Mouse (Mus musculus) C2C12 (cell line): ENCODE data around the gene N4bp1. TPM values are rescaled to one million over a fixed set of nuclear protein-coding genes. Genes with fewer than 3 reads are reported as not detected.

Experiments
- H3K27me3 ChIP-seq: one replicate; pipeline ENCODE4 v1.6.1; 2011; ENCODE audit not compliant: control insufficient read depth, insufficient read depth, insufficient read length
- H3K36me3 ChIP-seq: one replicate; pipeline ENCODE4 v1.6.1; 2011; ENCODE audit not compliant: control insufficient read depth, insufficient read depth
- H3K4me3 ChIP-seq: one replicate; pipeline ENCODE4 v1.5.1; 2011; ENCODE audit warnings: mild to moderate bottlenecking, control low read depth; ENCODE audit not compliant: poor library complexity, insufficient read depth, severe bottlenecking
- H3K79me2 ChIP-seq: one replicate; pipeline ENCODE4 v1.6.1; 2011; ENCODE audit not compliant: control insufficient read depth, insufficient read depth
- H3K79me3 ChIP-seq: one replicate; pipeline ENCODE4 v1.6.1; 2011; ENCODE audit warnings: low read depth, control low read depth
- H3ac ChIP-seq: one replicate; pipeline ENCODE3; 2011; ENCODE audit warnings: low read depth; ENCODE audit not compliant: control insufficient read depth, insufficient read length
- CEBPB ChIP-seq: IDR thresholded peaks from one replicate; pipeline ENCODE4 v1.6.1; 2011; ENCODE audit warnings: low read depth, mild to moderate bottlenecking, control low read depth, moderate library complexity
- CTCF ChIP-seq: IDR thresholded peaks from one replicate; pipeline ENCODE4 v1.5.1; 2011; ENCODE audit not compliant: control insufficient read depth, insufficient read depth, insufficient read length
- FOSL1 ChIP-seq: IDR thresholded peaks from one replicate; pipeline ENCODE4 v1.8.0; 2011; ENCODE audit warnings: mild to moderate bottlenecking, low read length; ENCODE audit not compliant: poor library complexity, insufficient read depth, severe bottlenecking
- MAX ChIP-seq: IDR thresholded peaks from one replicate; pipeline ENCODE4 v1.6.1; 2011; ENCODE audit warnings: mild to moderate bottlenecking, control low read depth
- MYOD1 ChIP-seq: IDR thresholded peaks from one replicate; pipeline ENCODE4 v1.6.1; 2011; ENCODE audit warnings: low read depth; ENCODE audit not compliant: control insufficient read depth, insufficient read length
- MYOG ChIP-seq: IDR thresholded peaks from one replicate; pipeline ENCODE4 v1.6.1; 2011; ENCODE audit not compliant: control insufficient read depth, insufficient read length; ENCODE audit errors: extremely low read depth
- USF1 ChIP-seq: IDR thresholded peaks from one replicate; pipeline ENCODE4 v1.6.1; 2011; ENCODE audit warnings: low read depth, mild to moderate bottlenecking, control low read depth, moderate library complexity
- polyA plus RNA-seq: library from polyadenylated mRNA; unstranded; fragments of >200 nt; fragmentation: generic; extraction: Trizol; gene quantifications from one replicate; pipeline ENCODE4 v1.2.1, GENCODE M21; 2012; ENCODE audit warnings: missing spikeins

The N4bp1 gene
- polyA plus RNA-seq, 1 experiment, result 6.4 TPM

DNA sequence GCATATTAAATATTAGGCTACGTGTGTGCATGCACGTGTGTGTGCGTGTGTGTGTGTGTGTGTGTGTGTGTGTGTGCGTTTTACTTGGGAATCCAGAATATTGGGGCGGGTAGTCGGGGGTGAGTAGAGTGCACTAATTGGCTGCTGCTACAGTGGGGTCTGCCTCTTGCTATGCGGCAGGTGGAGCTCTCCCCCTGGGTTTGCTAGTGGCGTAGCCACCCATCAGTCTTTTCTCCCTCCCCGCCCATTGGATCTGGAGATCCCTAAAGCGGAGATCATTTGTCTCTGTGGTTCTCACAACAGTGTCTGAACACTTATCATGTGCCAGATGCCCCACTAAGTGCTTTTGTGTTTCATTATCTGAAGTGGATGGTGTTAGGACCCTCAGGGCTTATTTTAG lies 19.9 kb upstream of the N4bp1 start:
- TF ChIP-seq MYOG, result no peak
- no peak for TF ChIP-seq USF1
- no peak for TF ChIP-seq CTCF
- no peak for TF ChIP-seq CEBPB

DNA sequence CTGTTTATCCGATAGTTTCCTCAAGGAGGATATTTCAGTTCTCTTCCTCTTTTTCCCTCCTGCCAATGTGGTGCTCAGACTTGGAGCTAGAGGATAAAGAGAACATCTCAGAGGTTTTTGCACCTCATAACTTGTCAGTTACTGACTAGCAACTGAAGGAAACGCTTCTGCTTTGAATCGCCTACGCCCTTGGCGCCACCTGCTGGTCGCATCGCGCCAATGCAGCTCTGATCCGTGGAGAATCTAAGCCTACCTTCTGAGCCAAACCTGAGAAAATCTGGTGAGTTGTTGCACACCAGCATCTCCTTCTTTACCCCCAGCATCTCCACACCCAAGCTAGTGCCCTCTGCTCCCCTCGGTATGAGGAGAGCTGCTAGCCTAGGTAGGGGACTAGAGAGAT lies 18.0 kb upstream of the N4bp1 start:
- Histone ChIP-seq H3K36me3 (no peaks in the 10 kb centered on the region), H3ac (no peak overlapping the region), H3K79me3 (no peaks in the 10 kb centered on the region), H3K4me3 (no peak overlapping the region), H3K79me2 (no peaks in the 10 kb centered on the region), H3K27me3 (peaks cover 4% of the 10 kb centered on the region)
- TF ChIP-seq CEBPB (no peak), CTCF (peak; percentile 88)

More for the DNA sequence above, 19.9 kb upstream of the N4bp1 start:
- H3K79me3 ChIP-seq, result no peaks in the 10 kb centered on the region
- H3K36me3 ChIP-seq, result no peaks in the 10 kb centered on the region
- peaks cover 4% of the 10 kb centered on the region for H3K27me3 ChIP-seq
- no peak overlapping the region for H3K4me3 ChIP-seq
- no peak overlapping the region for H3ac ChIP-seq
- H3K79me2 ChIP-seq, result no peaks in the 10 kb centered on the region

DNA sequence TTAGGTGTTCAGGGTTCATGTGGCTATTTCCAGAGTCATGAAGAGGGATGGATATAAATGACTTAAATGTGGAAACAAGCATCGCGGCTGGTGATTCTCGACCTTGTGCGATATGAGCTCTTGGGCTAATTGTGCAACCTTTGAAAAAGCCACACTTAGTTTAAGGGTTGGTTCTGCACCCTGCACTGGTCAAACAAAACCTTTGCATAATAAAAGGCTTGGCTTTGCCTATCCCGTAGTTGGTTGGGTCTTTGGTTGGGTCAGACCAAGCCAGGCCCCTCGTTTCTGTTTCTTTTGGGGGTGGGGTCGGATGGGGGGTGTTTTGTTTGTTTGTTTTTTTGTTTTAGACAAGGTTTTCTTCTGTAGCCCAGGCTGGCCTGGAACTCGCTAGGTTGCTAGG lies 17.6 kb upstream of the N4bp1 start:
- Histone ChIP-seq H3K79me3 (no peaks in the 10 kb centered on the region), H3ac (no peak overlapping the region), H3K27me3 (peaks cover 4% of the 10 kb centered on the region), H3K36me3 (no peaks in the 10 kb centered on the region), H3K79me2 (no peaks in the 10 kb centered on the region), H3K4me3 (no peak overlapping the region)
- no peak for TF ChIP-seq MYOG
- no peak for TF ChIP-seq MYOD1
- no peak for TF ChIP-seq FOSL1
- no peak for TF ChIP-seq USF1

DNA sequence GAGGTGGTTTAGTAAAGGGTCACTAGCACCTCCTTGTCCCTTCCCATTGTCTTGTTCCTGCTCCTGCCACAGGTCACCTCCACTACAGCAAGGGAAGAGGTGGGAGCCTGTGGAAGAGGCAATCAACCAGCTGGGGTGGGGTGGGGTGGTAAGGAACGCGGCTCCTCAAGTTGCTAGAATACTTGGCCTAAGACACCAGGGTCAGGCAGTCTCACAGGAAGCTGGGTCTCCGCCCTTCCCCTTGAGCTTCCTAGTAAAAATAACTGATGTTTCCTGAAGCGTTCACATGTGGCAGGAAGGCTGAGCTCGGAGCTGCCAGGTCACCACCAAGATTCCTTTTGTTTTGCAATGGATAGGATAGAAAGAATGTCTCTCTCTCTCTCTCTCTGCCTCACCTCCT lies 16.9 kb upstream of the N4bp1 start:
- no peaks in the 10 kb centered on the region for H3K36me3 ChIP-seq
- peaks cover 4% of the 10 kb centered on the region for H3K27me3 ChIP-seq
- no peaks in the 10 kb centered on the region for H3K79me2 ChIP-seq
- H3K4me3 ChIP-seq, result no peak overlapping the region
- H3K79me3 ChIP-seq, result no peaks in the 10 kb centered on the region
- no peak overlapping the region for H3ac ChIP-seq
- no peak for TF ChIP-seq MAX
- TF ChIP-seq MYOG, result no peak
- no peak for TF ChIP-seq CTCF

DNA sequence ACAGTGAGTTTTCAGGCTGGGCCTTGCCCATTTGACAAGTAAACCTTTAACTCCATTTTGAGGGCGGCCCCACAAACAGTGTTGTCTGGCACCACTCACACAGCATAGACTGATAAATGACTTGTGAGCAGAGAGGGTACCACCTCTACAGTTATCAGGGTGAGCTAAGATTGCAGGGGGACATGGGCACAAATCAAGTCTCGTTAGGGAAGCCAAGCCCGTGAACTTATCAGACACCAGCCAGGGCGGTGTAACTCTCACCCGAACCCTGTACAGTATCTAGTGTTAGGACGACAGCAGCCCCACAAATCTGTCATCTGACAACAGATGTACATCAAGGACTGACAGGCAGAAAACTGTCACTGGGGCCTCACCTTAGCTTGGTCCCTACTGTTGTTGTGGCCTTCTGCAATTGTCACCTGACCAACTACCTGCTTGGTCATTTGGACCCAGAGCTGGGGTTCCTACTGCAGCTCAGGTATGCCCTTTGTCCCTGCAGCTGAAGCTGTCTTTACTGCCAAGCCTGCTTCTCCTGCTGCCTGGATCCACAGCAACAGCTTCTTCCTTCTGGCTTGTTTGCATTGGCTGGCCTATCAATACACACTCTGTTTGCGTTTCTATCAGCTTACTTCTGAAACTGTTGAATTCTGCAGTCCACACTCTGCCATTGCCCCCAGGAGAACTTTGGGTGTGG lies 12.8 kb upstream of the N4bp1 start:
- no peaks in the 10 kb centered on the region for H3K27me3 ChIP-seq

DNA sequence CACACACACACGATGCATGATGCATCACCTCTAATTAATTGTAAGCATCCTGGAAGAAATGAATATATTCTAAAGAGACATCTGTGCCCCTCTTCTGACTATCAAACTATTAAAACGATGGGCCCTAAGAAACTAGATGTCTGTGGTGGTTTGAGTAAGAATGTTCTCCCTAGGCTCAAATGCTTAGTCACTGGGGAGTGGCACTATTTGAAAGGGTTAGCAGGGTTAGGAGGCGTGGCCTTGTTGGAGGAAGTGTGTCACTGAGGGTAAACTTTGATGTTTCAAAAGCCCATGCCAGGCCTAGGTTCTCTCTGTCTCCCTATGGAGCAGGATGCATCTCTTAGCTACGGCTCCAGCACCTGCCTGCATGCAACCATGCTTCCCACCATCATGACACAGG lies 10.3 kb upstream of the N4bp1 start:
- TF ChIP-seq FOSL1 (no peak), MAX (no peak), CEBPB (no peak), USF1 (no peak), MYOD1 (no peak), CTCF (no peak), MYOG (no peak)
- H3K79me3 ChIP-seq, result no peaks in the 10 kb centered on the region
- no peak overlapping the region for H3ac ChIP-seq
- H3K4me3 ChIP-seq, result no peak overlapping the region
- no peaks in the 10 kb centered on the region for H3K79me2 ChIP-seq
- no peaks in the 10 kb centered on the region for H3K27me3 ChIP-seq
- H3K36me3 ChIP-seq, result no peaks in the 10 kb centered on the region

More for the DNA sequence above, 12.8 kb upstream of the N4bp1 start:
- no peaks in the 10 kb centered on the region for H3K36me3 ChIP-seq
- TF ChIP-seq MAX, result no peak
- TF ChIP-seq MYOD1, result no peak
- TF ChIP-seq FOSL1, result no peak
- no peak for TF ChIP-seq CTCF
- no peak overlapping the region for H3ac ChIP-seq
- H3K4me3 ChIP-seq, result no peak overlapping the region
- H3K79me3 ChIP-seq, result no peaks in the 10 kb centered on the region
- H3K79me2 ChIP-seq, result no peaks in the 10 kb centered on the region
